Mouse (Mus musculus): ENCODE measurements around the gene Cit.

DNA sequence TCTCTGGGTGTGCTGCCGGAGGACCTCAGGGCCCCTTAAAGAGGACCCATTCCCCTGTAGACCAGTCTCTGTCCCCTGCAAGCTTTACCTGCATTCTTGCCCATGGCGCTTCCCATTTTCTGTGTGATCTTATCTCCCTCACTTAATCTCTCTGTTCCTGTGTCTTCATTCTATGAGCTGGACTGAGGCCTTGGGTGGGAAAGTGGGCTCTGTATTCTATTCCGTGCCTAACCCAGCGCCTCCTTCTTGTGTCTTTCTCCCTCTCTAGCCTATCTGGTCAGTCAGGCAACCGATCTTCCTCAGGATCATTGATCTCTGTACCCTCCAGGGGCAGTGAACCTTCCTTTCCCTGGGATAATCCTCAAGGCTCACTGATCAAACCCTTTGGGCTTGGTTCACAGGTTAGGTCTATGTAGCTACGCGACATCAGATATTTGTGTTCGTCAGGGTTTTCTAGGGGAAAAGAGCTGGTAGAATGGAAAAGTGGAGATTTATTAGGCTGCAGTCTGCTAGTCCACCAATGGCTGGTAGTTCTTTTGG, 627 bp downstream of the Cit start:
- TF ChIP-seq CTCF (IDR thresholded peaks at IDR 0.05 in 2 of 3, conservative IDR thresholded peaks at IDR 0.05 in 1 of 3; ENCODE audit: control insufficient read depth in 1 of 3, insufficient read depth in 1 of 3, low read depth in 2 of 3, low read length in 3 of 3, poor library complexity in 1 of 3, severe bottlenecking in 1 of 3) (no peak), ETS1 (IDR thresholded peaks at IDR 0.05; ENCODE audit: low read depth, low read length) (no peak), POLR2A (IDR thresholded peaks at IDR 0.05; ENCODE audit: control insufficient read depth in 1 of 2, insufficient read depth in 1 of 2, low read depth in 1 of 2, low read length in 2 of 2, poor library complexity in 1 of 2) (no peak), GATA1 (IDR thresholded peaks at IDR 0.05; ENCODE audit: low read depth, low read length) (peak; percentile 63), GABPA (IDR thresholded peaks at IDR 0.05; ENCODE audit: low read depth, low read length) (no peak), JUND (IDR thresholded peaks at IDR 0.05; ENCODE audit: low read depth, low read length) (no peak), MYB (IDR thresholded peaks at IDR 0.05; ENCODE audit: low read depth, low read length) (no peak), ZNF384 (IDR thresholded peaks at IDR 0.05; ENCODE audit: low read depth, low read length) (no peak), HCFC1 (IDR thresholded peaks at IDR 0.05; ENCODE audit: low read depth, low read length) (no peak), MAX (IDR thresholded peaks at IDR 0.05; ENCODE audit: low read length) (no peak), TAL1 (IDR thresholded peaks at IDR 0.05; ENCODE audit: low read length) (no peak), EP300 (IDR thresholded peaks at IDR 0.05; ENCODE audit: low read depth in 1 of 2, low read length in 2 of 2) (no peak), CHD1 (IDR thresholded peaks at IDR 0.05; ENCODE audit: low read depth, low read length) (no peak), TBP (IDR thresholded peaks at IDR 0.05; ENCODE audit: low read depth, low read length) (no peak)

All from MEL (cell line).